Mouse (Mus musculus) heart, adult 2 months (tissue): ENCODE data around the gene Pard3.

Experiments
- CTCF ChIP-seq: fragments of 200-600 bp; IDR thresholded peaks from 2 replicates; pipeline ENCODE4 v1.8.1; 2022; ENCODE audit warnings: antibody characterized with exemption, mild to moderate bottlenecking, moderate library complexity
- EP300 ChIP-seq: fragments of 200-500 bp; IDR thresholded peaks from 2 replicates; pipeline ENCODE4 v1.6.1; 2011; ENCODE audit warnings: low read depth, low read length, control low read depth; ENCODE audit not compliant: insufficient read depth
- POLR2A ChIP-seq: fragments of 200-500 bp; IDR thresholded peaks from 2 replicates; pipeline ENCODE4 v1.6.1; 2011; ENCODE audit warnings: mild to moderate bottlenecking, low read depth, low read length, control low read depth; ENCODE audit not compliant: insufficient read depth

DNA sequence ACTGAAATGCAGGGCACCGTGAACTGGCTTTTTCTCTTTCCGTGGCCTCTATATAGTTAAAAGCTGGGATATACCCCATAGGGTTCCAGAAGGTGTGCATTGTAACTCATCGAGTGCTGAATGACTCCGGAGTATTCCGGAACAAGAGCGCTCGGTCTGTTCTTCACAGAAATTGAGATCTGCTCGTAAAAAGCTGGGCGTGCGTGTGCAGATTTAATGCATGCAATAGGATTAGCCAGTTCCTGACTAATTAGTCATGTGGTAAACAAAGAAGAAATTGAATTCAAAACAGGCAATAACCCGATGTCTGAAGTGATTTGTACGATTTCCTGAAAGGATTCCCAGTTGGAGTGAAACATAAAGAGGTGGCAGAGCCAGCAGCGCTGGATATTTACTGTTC, 489.1 kb downstream of the Pard3 start:
- TF ChIP-seq CTCF (no peak), EP300 (no peak), POLR2A (no peak)
